Mouse (Mus musculus): ENCODE measurements at regions not wholly inside any gene's neighbourhood (a gene's known extent, or its start where the extent isn't known, plus 50 kb on each side); places are given as distances from the start of the nearest gene placed in this dataset.

GRCm38 (mm10) chr8:8562268-8562667, 98.8 kb downstream of the Efnb2 start:
- no peak for DNase-seq (ENCODE audit: low read depth)

- DNase-seq (ENCODE audit: low read depth), result no peak
Measured at GRCm38 (mm10) chr8:8558050-8558449, 103.0 kb downstream of the Efnb2 start.

- DNase-seq (ENCODE audit: low read depth), result no peak
Measured at GRCm38 (mm10) chr8:8556152-8556551, 104.9 kb downstream of the Efnb2 start.

- no peak for DNase-seq (ENCODE audit: low read depth)
Measured at GRCm38 (mm10) chr8:8554691-8555090, 106.4 kb downstream of the Efnb2 start.

- DNase-seq (ENCODE audit: low read depth), result no peak
Measured at GRCm38 (mm10) chr8:8552779-8553178, 108.3 kb downstream of the Efnb2 start.

- no peak for DNase-seq (ENCODE audit: low read depth)
Measured at GRCm38 (mm10) chr8:8536626-8537025, 124.4 kb downstream of the Efnb2 start.

- no peak for DNase-seq (ENCODE audit: low read depth)
Measured at GRCm38 (mm10) chr8:8534787-8535186, 126.3 kb downstream of the Efnb2 start.

- DNase-seq (ENCODE audit: low read depth), result no peak
Measured at GRCm38 (mm10) chr8:8532907-8533306, 128.1 kb downstream of the Efnb2 start.

- DNase-seq (ENCODE audit: low read depth), result no peak
Measured at GRCm38 (mm10) chr8:8530540-8530939, 130.5 kb downstream of the Efnb2 start.

GRCm38 (mm10) chr8:8521532-8521931, 139.5 kb downstream of the Efnb2 start:
- no peak for DNase-seq (ENCODE audit: low read depth)

- no peak for DNase-seq (ENCODE audit: low read depth)
Measured at GRCm38 (mm10) chr8:8519772-8520191, 141.3 kb downstream of the Efnb2 start.

GRCm38 (mm10) chr8:8517599-8517998, 143.4 kb downstream of the Efnb2 start:
- DNase-seq (ENCODE audit: low read depth), result no peak

- no peak for DNase-seq (ENCODE audit: low read depth)
Measured at GRCm38 (mm10) chr8:8516272-8516671, 144.8 kb downstream of the Efnb2 start.

- no peak for DNase-seq (ENCODE audit: low read depth)
Measured at GRCm38 (mm10) chr8:8499921-8500320, 161.1 kb downstream of the Efnb2 start.

GRCm38 (mm10) chr8:8498753-8499152, 162.3 kb downstream of the Efnb2 start:
- DNase-seq (ENCODE audit: low read depth), result no peak

- no peak for DNase-seq (ENCODE audit: low read depth)
Measured at GRCm38 (mm10) chr8:8495472-8495871, 165.6 kb downstream of the Efnb2 start.

GRCm38 (mm10) chr8:8494281-8494680, 166.8 kb downstream of the Efnb2 start:
- no peak for DNase-seq (ENCODE audit: low read depth)

GRCm38 (mm10) chr8:8491908-8492307, 169.1 kb downstream of the Efnb2 start:
- DNase-seq (ENCODE audit: low read depth), result no peak

- no peak for DNase-seq (ENCODE audit: low read depth)
Measured at GRCm38 (mm10) chr8:8489784-8490183, 171.3 kb downstream of the Efnb2 start.

- DNase-seq (ENCODE audit: low read depth), result no peak
Measured at GRCm38 (mm10) chr8:8488695-8489571, 172.1 kb downstream of the Efnb2 start.

GRCm38 (mm10) chr8:8488191-8488694, 172.8 kb downstream of the Efnb2 start:
- no peak for DNase-seq (ENCODE audit: low read depth)

GRCm38 (mm10) chr8:8487706-8488105, 173.3 kb downstream of the Efnb2 start:
- no peak for DNase-seq (ENCODE audit: low read depth)

- no peak for DNase-seq (ENCODE audit: low read depth)
Measured at GRCm38 (mm10) chr8:8486866-8487265, 174.2 kb downstream of the Efnb2 start.

- no peak for DNase-seq (ENCODE audit: low read depth)
Measured at GRCm38 (mm10) chr8:8485252-8485651, 175.8 kb downstream of the Efnb2 start.
